Mouse (Mus musculus): ENCODE measurements around the gene Zdhhc3. TPM values are rescaled to one million over a fixed set of nuclear protein-coding genes. Genes with fewer than 3 reads are reported as not detected.
A peak's percentile ranks its signal among the peaks of the same experiment; 100 is the strongest.

Zdhhc3 gene
- polyA plus RNA-seq, 1 experiment from 2014 or later = 73.1 TPM

GRCm38 (mm10) chr9:123058724-123059292 lies 54.2 kb downstream of the Zdhhc3 start:
- no peak overlapping the region for H3K9ac ChIP-seq
- no peaks in the 10 kb centered on the region for H3K4me1 ChIP-seq
- no peaks in the 10 kb centered on the region for H3K27me3 ChIP-seq
- no peaks in the 10 kb centered on the region for H3K36me3 ChIP-seq
- no peak overlapping the region for H3K4me3 ChIP-seq
- no peak for ATAC-seq (ENCODE audit: borderline replicate concordance, extremely low read depth, low FRiP score, low TSS enrichment)
- H3K4me2 ChIP-seq = no peak overlapping the region
- no peak overlapping the region for H3K27ac ChIP-seq
- no peaks in the 10 kb centered on the region for H3K9me3 ChIP-seq

- H3K4me1 ChIP-seq = no peaks in the 10 kb centered on the region
- ATAC-seq (ENCODE audit: borderline replicate concordance, extremely low read depth, low FRiP score, low TSS enrichment) = no peak
- H3K9ac ChIP-seq = no peak overlapping the region
- H3K27ac ChIP-seq = no peak overlapping the region
- H3K9me3 ChIP-seq = no peaks in the 10 kb centered on the region
- no peaks in the 10 kb centered on the region for H3K36me3 ChIP-seq
- 80% methylated on average over 1 of the region's 1 CpGs for WGBS
- H3K4me3 ChIP-seq = no peak overlapping the region
- H3K27me3 ChIP-seq = no peaks in the 10 kb centered on the region
- no peak overlapping the region for H3K4me2 ChIP-seq
Observed at GRCm38 (mm10) chr9:123047665-123048064, 65.3 kb downstream of the Zdhhc3 start.

- Histone ChIP-seq H3K27ac (no peak within 1 kb of the TSS), H3K4me1 (no peaks in the 10 kb centered on the region), H3K4me3 (no peak within 1 kb of the TSS), H3K27me3 (no peaks in the 10 kb centered on the region), H3K4me2 (no peak within 1 kb of the TSS), H3K36me3 (no peaks in the 10 kb centered on the region), H3K9me3 (no peaks in the 10 kb centered on the region), H3K9ac (no peak within 1 kb of the TSS)
- 68% methylated on average over 4 of the region's 4 CpGs for WGBS
- no peak for ATAC-seq (ENCODE audit: borderline replicate concordance, extremely low read depth, low FRiP score, low TSS enrichment)
Observed at GRCm38 (mm10) chr9:123034426-123034825, 78.6 kb downstream of the Zdhhc3 start, which contains the start of gene Tgm4. Gene Tgm4 (plus strand): TSS chr9:123034726.

- ATAC-seq (ENCODE audit: borderline replicate concordance, extremely low read depth, low FRiP score, low TSS enrichment) = no peak
- WGBS = 65% methylated on average over 13 of the region's 13 CpGs
- no peaks in the 10 kb centered on the region for H3K9me3 ChIP-seq
Observed at GRCm38 (mm10) chr9:123031496-123032246, 81.3 kb downstream of the Zdhhc3 start.

GRCm38 (mm10) chr9:123024201-123024600 lies 88.8 kb downstream of the Zdhhc3 start:
- Histone ChIP-seq H3K4me3 (no peak overlapping the region), H3K27ac (no peak overlapping the region), H3K4me1 (peaks cover 11% of the 10 kb centered on the region), H3K9ac (no peak overlapping the region), H3K4me2 (no peak overlapping the region), H3K27me3 (no peaks in the 10 kb centered on the region), H3K36me3 (no peaks in the 10 kb centered on the region), H3K9me3 (no peaks in the 10 kb centered on the region)
- 79% methylated on average over 2 of the region's 2 CpGs for WGBS
- no peak for ATAC-seq (ENCODE audit: borderline replicate concordance, extremely low read depth, low FRiP score, low TSS enrichment)

More at GRCm38 (mm10) chr9:123031496-123032246, 81.3 kb downstream of the Zdhhc3 start:
- no peak overlapping the region for H3K27ac ChIP-seq
- no peak overlapping the region for H3K4me2 ChIP-seq
- no peaks in the 10 kb centered on the region for H3K36me3 ChIP-seq
- no peak overlapping the region for H3K9ac ChIP-seq
- H3K4me3 ChIP-seq = no peak overlapping the region
- H3K27me3 ChIP-seq = no peaks in the 10 kb centered on the region
- H3K4me1 ChIP-seq = no peaks in the 10 kb centered on the region

GRCm38 (mm10) chr9:123021636-123022379 lies 91.2 kb downstream of the Zdhhc3 start:
- no peaks in the 10 kb centered on the region for H3K27me3 ChIP-seq
- H3K36me3 ChIP-seq = peaks cover 17% of the 10 kb centered on the region
- ATAC-seq (ENCODE audit: borderline replicate concordance, extremely low read depth, low FRiP score, low TSS enrichment) = 0 out of 2 replicates have a peak, but pooled peaks have one; percentile 2
- H3K9ac ChIP-seq = no peak overlapping the region; the same call in 1 of the 2 replicates
- no peaks in the 10 kb centered on the region for H3K9me3 ChIP-seq
- WGBS = 33% methylated on average over 16 of the region's 24 CpGs
- H3K27ac ChIP-seq = no peak overlapping the region
- H3K4me2 ChIP-seq = peak overlapping the region; percentile 87
- peak overlapping the region; percentile 78 for H3K4me3 ChIP-seq
- H3K4me1 ChIP-seq = peaks cover 12% of the 10 kb centered on the region

GRCm38 (mm10) chr9:123020995-123021631 lies 91.9 kb downstream of the Zdhhc3 start, which contains the start of gene Tmem42:
Gene Tmem42 (plus strand): TSS chr9:123021326.
- peaks cover 24% of the 10 kb centered on the region for H3K36me3 ChIP-seq
- no peaks in the 10 kb centered on the region for H3K9me3 ChIP-seq
- H3K4me3 ChIP-seq = peak within 1 kb of the TSS; percentile 78
- peak within 1 kb of the TSS; percentile 95 for H3K27ac ChIP-seq
- no peaks in the 10 kb centered on the region for H3K27me3 ChIP-seq
- peak; percentile 98 for ATAC-seq (ENCODE audit: borderline replicate concordance, extremely low read depth, low FRiP score, low TSS enrichment)
- H3K4me1 ChIP-seq = peaks cover 12% of the 10 kb centered on the region
- peak within 1 kb of the TSS; percentile 87 for H3K4me2 ChIP-seq
- under 1% methylated on average over 57 of the region's 69 CpGs for WGBS
- H3K9ac ChIP-seq = peak within 1 kb of the TSS; percentile 70

Other genes starting within 250 kb of the Zdhhc3 start
- gene Zfp445, start 247.2 kb downstream of the Zdhhc3 start, polyA plus RNA-seq (2015; fragmentation: Nextera tagmentation; extraction: Ambion mirVana) = 65.6 and 67.1 TPM in 2 replicates
- 3.5 and 4.7 TPM in 2 replicates for gene Zkscan7, start 227.5 kb downstream of the Zdhhc3 start, polyA plus RNA-seq (2015; fragmentation: Nextera tagmentation; extraction: Ambion mirVana)
- gene Zfp105, start 190.1 kb downstream of the Zdhhc3 start, polyA plus RNA-seq (2015; fragmentation: Nextera tagmentation; extraction: Ambion mirVana) = 21.3 and 23.0 TPM in 2 replicates
- 28.9 and 31.6 TPM in 2 replicates for gene 1110059G10Rik, start 162.2 kb downstream of the Zdhhc3 start, polyA plus RNA-seq (2015; fragmentation: Nextera tagmentation; extraction: Ambion mirVana)
- 69.7 and 72.0 TPM in 2 replicates for gene Kif15, start 162.2 kb downstream of the Zdhhc3 start, polyA plus RNA-seq (2015; fragmentation: Nextera tagmentation; extraction: Ambion mirVana)
- 19.3 and 21.4 TPM in 2 replicates for gene Tmem42, start 91.9 kb downstream of the Zdhhc3 start, polyA plus RNA-seq (2015; fragmentation: Nextera tagmentation; extraction: Ambion mirVana)
- gene Tgm4, start 78.5 kb downstream of the Zdhhc3 start, polyA plus RNA-seq (2015; fragmentation: Nextera tagmentation; extraction: Ambion mirVana) = 0.27 and 0.40 TPM in 2 replicates
- 117 and 124 TPM in 2 replicates for gene Exosc7, start within 50 bp of the Zdhhc3 start, polyA plus RNA-seq (2015; fragmentation: Nextera tagmentation; extraction: Ambion mirVana)
- 1.7 and 3.1 TPM in 2 replicates for gene Clec3b, start 37.7 kb upstream of the Zdhhc3 start, polyA plus RNA-seq (2015; fragmentation: Nextera tagmentation; extraction: Ambion mirVana)
- 10.8 and 11.8 TPM in 2 replicates for gene Cdcp1, start 102.8 kb upstream of the Zdhhc3 start, polyA plus RNA-seq (2015; fragmentation: Nextera tagmentation; extraction: Ambion mirVana)
- gene Tmem158, start 147.6 kb upstream of the Zdhhc3 start, polyA plus RNA-seq (2015; fragmentation: Nextera tagmentation; extraction: Ambion mirVana) = 17.3 and 19.1 TPM in 2 replicates

Measured in lung, embryonic 15.5 days (tissue).